Mouse (Mus musculus): ENCODE results near the gene Amd1.
A peak's percentile ranks its signal among the peaks of the same experiment; 100 is the strongest.

Amd1 gene

DNA sequence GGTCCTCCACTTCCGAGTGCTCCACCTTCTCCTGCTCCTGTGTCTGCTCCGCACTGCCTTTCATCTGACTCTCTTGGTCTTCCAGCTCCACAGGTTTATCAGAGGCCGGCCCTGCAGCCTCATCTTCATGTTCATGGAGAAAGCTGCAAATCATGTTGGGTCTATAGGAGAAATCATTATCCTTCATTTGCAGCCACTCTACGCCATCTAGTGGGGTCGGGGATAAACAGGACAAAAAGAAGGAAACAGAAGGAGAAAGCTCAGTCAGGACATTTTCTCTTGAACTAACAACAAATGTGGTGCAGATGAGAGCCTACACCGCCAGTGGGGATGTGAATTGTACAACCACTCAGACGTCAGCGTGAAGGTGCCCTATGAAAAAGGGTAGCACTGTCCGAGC is 52.4 kb downstream of the Amd1 start:
- no peak for DNase-seq

DNA sequence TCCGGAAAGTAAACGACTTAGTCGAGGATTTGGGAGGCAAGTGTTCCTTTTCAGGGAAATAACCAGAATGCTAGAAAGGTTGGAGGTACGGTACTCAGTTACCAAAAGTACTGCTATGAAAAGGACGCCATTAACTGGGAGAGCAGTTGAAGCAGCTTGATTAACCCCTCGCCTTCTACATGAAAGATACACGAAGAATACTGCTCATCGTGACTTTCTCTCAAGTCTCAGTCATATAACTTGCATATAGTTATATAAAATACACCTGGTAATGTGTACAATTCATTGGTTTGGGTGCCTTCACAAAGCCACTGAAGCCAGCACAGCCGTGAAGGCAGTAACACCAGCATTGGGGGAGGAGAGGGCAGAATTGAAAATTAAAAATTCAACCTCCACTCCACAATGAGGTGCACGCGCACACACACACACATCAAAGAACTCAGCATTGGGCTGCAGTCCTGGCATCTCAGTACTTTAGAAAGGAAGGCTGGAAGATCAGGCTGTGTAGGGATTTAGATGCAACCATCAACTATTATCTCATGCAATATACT is 54.7 kb downstream of the Amd1 start:
- no peak for DNase-seq

DNA sequence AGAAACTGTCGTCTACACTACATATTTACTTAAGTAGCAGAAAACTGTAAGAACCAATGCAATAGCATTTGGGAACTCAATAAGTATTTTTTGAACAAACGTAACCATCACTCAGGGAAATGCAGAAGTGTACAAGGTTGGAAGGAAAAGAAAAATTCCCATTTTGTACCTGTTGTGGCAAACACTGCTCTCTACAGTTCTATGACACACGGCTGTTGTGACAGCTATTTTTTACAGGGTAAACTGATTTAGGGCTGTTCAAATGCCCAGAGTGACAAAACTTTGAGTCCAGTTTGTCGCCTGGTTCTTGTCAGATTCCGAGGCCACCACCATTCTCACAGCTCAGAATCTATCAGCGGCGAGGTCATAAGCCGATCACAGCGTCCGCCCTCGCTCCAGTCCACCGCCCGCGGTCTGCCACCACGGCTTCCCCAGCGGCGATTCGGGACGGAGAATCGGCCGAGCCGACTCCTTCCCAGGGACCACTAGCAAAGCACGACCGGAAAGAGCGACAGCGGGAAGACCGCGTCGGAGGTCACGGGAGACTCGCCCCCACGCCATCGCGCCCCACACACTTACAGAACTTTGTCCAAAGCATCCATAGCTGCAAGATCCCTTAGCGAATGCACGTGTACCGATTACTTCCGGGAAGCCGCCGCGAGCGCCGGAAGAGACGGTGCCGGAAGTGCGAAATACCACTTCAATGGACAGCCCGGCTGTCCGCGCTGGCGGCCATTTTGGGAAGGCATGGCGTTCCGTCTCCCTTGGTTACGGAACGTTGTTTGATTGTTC is 55.4 kb downstream of the Amd1 start, which contains the start of gene Rpf2:
Gene Rpf2, minus strand, starts transcription at position 663 of the 792 bp plus-strand sequence.
- DNase-seq = peak; percentile 80

DNA sequence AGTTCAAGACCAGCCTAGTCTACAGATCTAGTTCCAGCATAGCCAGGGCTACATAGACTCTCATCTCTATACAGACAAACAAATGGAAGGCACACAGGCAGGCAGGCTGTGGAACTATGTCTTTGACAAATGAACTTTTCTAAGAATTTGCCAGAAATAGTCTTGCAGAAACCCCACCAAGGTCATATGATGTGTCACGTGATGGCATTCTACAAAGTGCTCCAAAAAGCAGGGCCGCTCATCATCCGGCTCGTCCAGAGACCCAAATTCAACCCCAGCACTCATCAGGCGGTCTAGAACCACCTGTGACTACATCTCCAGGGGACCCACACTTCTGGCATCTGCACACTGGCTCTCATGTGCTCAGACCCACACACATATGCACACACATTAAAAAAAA is 64.2 kb downstream of the Amd1 start:
- DNase-seq = no peak
